Mouse (Mus musculus): ENCODE measurements around the gene Gm7233. TPM values are rescaled to one million over a fixed set of nuclear protein-coding genes. Genes with fewer than 3 reads are reported as not detected.
"Not testable (repeated sequence)": the region's sequence is repeated elsewhere in the genome, so short reads cannot be mapped to it uniquely, and the experiment has no call there.

Gene Gm7233
- not detected in 2 replicates for polyA plus RNA-seq (2014; fragmentation: Nextera tagmentation; extraction: Ambion mirVana)

DNA sequence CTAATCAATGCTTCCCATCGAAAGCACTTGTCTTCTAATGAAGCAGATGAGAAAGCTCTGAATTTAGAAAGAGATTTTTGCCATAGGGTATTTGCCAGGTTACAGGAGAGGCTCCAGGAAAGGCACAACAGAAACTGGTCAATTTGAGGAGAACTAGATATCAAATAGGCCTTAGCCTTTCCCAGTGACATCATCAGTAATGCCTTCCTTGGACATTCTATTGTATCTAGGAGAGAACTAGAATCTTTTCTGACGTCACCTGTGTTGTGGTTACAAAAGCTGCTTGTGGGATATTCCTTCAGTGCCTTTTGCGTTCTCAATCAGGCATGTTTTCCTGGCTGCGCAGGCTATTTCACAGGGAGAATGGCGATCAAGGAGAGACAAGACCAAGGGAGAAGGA is at the start of gene Gm7233:
Gm7233 (plus strand) TSS at position 301 of the 400 bp plus-strand sequence.
- H3K27me3 ChIP-seq (ENCODE audit: control insufficient read depth, insufficient read depth, low read length); H3K9ac ChIP-seq (ENCODE audit: low read length); H3K4me2 ChIP-seq (ENCODE audit: low read depth); H3K4me1 ChIP-seq (ENCODE audit: control insufficient read depth, insufficient read depth, low read length); H3K4me3 ChIP-seq (ENCODE audit: low read depth, low read length); ATAC-seq (ENCODE audit: insufficient read depth, low FRiP score, low TSS enrichment); DNase-seq (ENCODE audit: low spot score); H3K9me3 ChIP-seq (ENCODE audit: control insufficient read depth, low read length); H3K27ac ChIP-seq (ENCODE audit: low read depth, low read length); H3K36me3 ChIP-seq (ENCODE audit: control insufficient read depth, insufficient read depth, low read length): not testable (repeated sequence)
- WGBS: 86% methylated on average over 4 of the region's 5 CpGs

DNA sequence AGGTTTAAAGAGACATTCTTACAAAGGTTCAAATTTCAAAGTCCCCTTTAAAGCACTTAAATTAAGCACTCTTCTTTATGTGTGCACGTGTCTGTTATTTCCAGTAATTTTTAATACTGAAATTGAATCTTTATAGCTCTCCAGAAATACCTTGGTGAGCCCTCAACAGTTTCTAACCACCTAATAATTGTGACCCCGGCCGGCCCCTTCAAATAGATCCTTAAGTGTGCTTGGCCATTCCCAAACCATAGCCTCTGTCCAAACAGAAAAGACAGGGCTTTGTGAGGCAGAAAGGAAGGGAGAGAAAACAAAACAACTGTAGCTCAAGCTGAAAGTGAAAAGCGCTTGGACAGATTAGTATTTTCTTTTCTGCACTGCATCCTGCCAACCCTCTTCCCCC is 12.5 kb upstream of the Gm7233 start:
- not testable (repeated sequence) for H3K36me3 ChIP-seq (ENCODE audit: control insufficient read depth, insufficient read depth, low read length); H3K9me3 ChIP-seq (ENCODE audit: control insufficient read depth, low read length); H3K4me3 ChIP-seq (ENCODE audit: low read depth, low read length); H3K27ac ChIP-seq (ENCODE audit: low read depth, low read length); H3K4me1 ChIP-seq (ENCODE audit: control insufficient read depth, insufficient read depth, low read length); H3K9ac ChIP-seq (ENCODE audit: low read length); H3K4me2 ChIP-seq (ENCODE audit: low read depth); H3K27me3 ChIP-seq (ENCODE audit: control insufficient read depth, insufficient read depth, low read length); DNase-seq (ENCODE audit: low spot score); ATAC-seq (ENCODE audit: insufficient read depth, low FRiP score, low TSS enrichment)
- 68% methylated on average over 4 of the region's 4 CpGs for WGBS

DNA sequence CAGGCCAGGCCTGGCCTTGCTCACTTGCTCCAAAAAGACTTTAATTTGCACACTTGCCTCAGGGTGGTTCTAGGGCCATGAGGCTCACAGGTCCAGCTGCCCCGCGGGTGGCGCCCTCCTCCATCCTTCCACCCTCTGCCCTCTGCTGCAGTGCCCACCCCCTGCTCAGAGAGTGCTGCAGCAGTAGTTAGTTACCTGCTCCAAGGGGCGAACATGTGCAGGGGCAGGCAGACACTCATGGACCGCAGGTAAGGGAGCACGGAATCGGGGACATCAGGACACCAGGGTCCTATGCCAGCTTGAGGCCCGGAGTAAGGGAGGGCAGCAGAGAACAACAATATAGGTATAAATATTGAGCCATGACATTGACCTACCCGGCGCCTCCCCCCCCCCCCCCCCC is 11.7 kb upstream of the Gm7233 start:
- H3K27ac ChIP-seq (ENCODE audit: low read depth, low read length); H3K4me1 ChIP-seq (ENCODE audit: control insufficient read depth, insufficient read depth, low read length); ATAC-seq (ENCODE audit: insufficient read depth, low FRiP score, low TSS enrichment); H3K27me3 ChIP-seq (ENCODE audit: control insufficient read depth, insufficient read depth, low read length); DNase-seq (ENCODE audit: low spot score); H3K9ac ChIP-seq (ENCODE audit: low read length); H3K4me3 ChIP-seq (ENCODE audit: low read depth, low read length); H3K4me2 ChIP-seq (ENCODE audit: low read depth); H3K9me3 ChIP-seq (ENCODE audit: control insufficient read depth, low read length); H3K36me3 ChIP-seq (ENCODE audit: control insufficient read depth, insufficient read depth, low read length): not testable (repeated sequence)
- WGBS: no CpG with 5 or more reads among the region's 10 CpGs

DNA sequence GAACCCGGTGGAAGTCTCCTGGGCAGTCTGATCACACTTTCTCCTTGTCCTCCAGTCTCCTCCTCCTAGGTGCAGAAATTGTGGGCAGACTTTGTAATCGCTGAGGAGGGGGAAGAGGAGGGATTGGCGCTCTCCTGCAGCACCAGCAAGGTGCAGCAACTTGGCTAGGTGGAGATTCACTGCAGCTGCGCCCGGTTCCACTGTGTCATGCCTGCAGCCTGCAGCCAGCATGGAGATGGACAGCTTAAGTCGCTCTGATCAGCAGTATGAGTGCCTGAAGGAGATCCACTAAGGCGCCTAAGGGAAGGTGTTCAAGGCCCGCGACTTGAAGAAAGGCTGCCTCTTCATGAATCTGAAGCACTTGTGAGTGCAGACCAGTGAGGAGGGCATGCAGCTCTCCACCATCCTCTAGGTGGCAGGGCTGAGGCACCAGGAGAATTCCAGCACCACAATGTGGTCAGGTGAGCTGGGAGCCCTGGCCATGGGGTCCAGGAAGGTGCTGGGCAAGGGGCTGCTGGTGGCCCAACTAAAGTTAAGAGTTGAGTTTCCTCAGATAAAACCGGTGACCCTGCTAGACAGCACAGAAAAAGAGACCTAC is 11.0 kb upstream of the Gm7233 start:
- ATAC-seq (ENCODE audit: insufficient read depth, low FRiP score, low TSS enrichment): not testable (repeated sequence)
- 14% methylated on average over 1 of the region's 10 CpGs for WGBS

DNA sequence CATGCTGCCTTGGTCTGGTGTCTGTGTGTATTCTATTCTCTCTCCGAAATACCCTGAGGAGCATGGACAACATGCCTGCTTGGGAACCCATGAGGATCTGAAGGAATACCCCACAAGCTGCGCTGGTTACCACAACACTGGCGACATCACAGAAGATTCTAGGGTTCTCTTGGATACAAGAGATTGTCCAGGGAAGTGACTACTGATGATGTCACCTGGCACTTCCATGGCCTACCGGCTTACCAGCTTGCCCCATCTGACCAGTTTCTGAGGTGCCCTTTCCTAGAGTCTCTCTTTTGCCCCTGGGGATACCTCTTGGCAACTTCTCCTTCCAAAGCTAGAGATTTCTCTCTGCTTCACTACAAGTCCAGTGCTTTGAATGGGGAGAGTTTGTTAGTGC is 55.5 kb downstream of the Gm7233 start, which contains the start of gene Gm8122:
Gm8122 (minus strand) TSS at position 101 of the 400 bp plus-strand sequence.
- ATAC-seq (ENCODE audit: insufficient read depth, low FRiP score, low TSS enrichment); H3K4me2 ChIP-seq (ENCODE audit: low read depth); H3K9me3 ChIP-seq (ENCODE audit: control insufficient read depth, low read length); H3K4me1 ChIP-seq (ENCODE audit: control insufficient read depth, insufficient read depth, low read length); H3K36me3 ChIP-seq (ENCODE audit: control insufficient read depth, insufficient read depth, low read length); DNase-seq (ENCODE audit: low spot score); H3K9ac ChIP-seq (ENCODE audit: low read length); H3K27ac ChIP-seq (ENCODE audit: low read depth, low read length); H3K27me3 ChIP-seq (ENCODE audit: control insufficient read depth, insufficient read depth, low read length); H3K4me3 ChIP-seq (ENCODE audit: low read depth, low read length): not testable (repeated sequence)
- 94% methylated on average over 3 of the region's 4 CpGs for WGBS

More for the DNA sequence above, 11.0 kb upstream of the Gm7233 start:
- H3K4me2 ChIP-seq (ENCODE audit: low read depth); H3K4me3 ChIP-seq (ENCODE audit: low read depth, low read length); H3K9me3 ChIP-seq (ENCODE audit: control insufficient read depth, low read length); H3K4me1 ChIP-seq (ENCODE audit: control insufficient read depth, insufficient read depth, low read length); H3K9ac ChIP-seq (ENCODE audit: low read length); H3K27ac ChIP-seq (ENCODE audit: low read depth, low read length); H3K27me3 ChIP-seq (ENCODE audit: control insufficient read depth, insufficient read depth, low read length); H3K36me3 ChIP-seq (ENCODE audit: control insufficient read depth, insufficient read depth, low read length); DNase-seq (ENCODE audit: low spot score): not testable (repeated sequence)

Other genes with a start within 250 kb of the Gm7233 start
- not detected in 2 replicates for gene Gm8082, start 186.2 kb upstream of the Gm7233 start, polyA plus RNA-seq (2014; fragmentation: Nextera tagmentation; extraction: Ambion mirVana)
- gene Gm10376, start 164.2 kb upstream of the Gm7233 start, polyA plus RNA-seq (2014; fragmentation: Nextera tagmentation; extraction: Ambion mirVana): not detected in 2 replicates
- gene Gm8094, start 103.2 kb upstream of the Gm7233 start, polyA plus RNA-seq (2014; fragmentation: Nextera tagmentation; extraction: Ambion mirVana): not detected in 2 replicates
- gene Gm8104, start 79.3 kb upstream of the Gm7233 start, polyA plus RNA-seq (2014; fragmentation: Nextera tagmentation; extraction: Ambion mirVana): not detected in 2 replicates
- gene Gm8122, start 55.4 kb downstream of the Gm7233 start, polyA plus RNA-seq (2014; fragmentation: Nextera tagmentation; extraction: Ambion mirVana): not detected in 2 replicates
- not detected in 2 replicates for gene Gm8126, start 78.8 kb downstream of the Gm7233 start, polyA plus RNA-seq (2014; fragmentation: Nextera tagmentation; extraction: Ambion mirVana)
- gene Gm9732, start 95.2 kb downstream of the Gm7233 start, polyA plus RNA-seq (2014; fragmentation: Nextera tagmentation; extraction: Ambion mirVana): not detected in 2 replicates
- gene Gm8127, start 114.0 kb downstream of the Gm7233 start, polyA plus RNA-seq (2014; fragmentation: Nextera tagmentation; extraction: Ambion mirVana): not detected in 2 replicates
- not detected in 2 replicates for gene 1700001F09Rik, start 167.9 kb downstream of the Gm7233 start, polyA plus RNA-seq (2014; fragmentation: Nextera tagmentation; extraction: Ambion mirVana)
- not detected in 2 replicates for gene Gm8138, start 236.5 kb downstream of the Gm7233 start, polyA plus RNA-seq (2014; fragmentation: Nextera tagmentation; extraction: Ambion mirVana)

Measured in neural tube, embryonic 11.5 days (tissue).